Mouse (Mus musculus) hindbrain, embryonic 10.5 days (tissue): Measurements from ENCODE around the gene Strn3. TPM values are rescaled to one million over a fixed set of nuclear protein-coding genes. Genes with fewer than 3 reads are reported as not detected.
"Not testable (repeated sequence)": the region's sequence is repeated elsewhere in the genome, so short reads cannot be mapped to it uniquely, and the experiment has no call there.

Experiments used
- DNase-seq: peaks from one replicate; pipeline ENCODE4 v3.0.0-alpha.2; 2017; ENCODE audit warnings: low spot score
- H3K27ac ChIP-seq: fragments of 300-500 bp; sonication (generic); 2 replicates; pipeline ENCODE4 v1.5.1; 2016; ENCODE audit warnings: mild to moderate bottlenecking, moderate library complexity
- H3K27me3 ChIP-seq: fragments of 300-500 bp; sonication (generic); 2 replicates; pipeline ENCODE4 v1.6.1; 2016; ENCODE audit warnings: mild to moderate bottlenecking; ENCODE audit not compliant: poor library complexity, insufficient read depth, severe bottlenecking
- H3K36me3 ChIP-seq: fragments of 300-500 bp; sonication (generic); 2 replicates; pipeline ENCODE4 v1.6.1; 2016; ENCODE audit warnings: mild to moderate bottlenecking, moderate library complexity
- H3K4me1 ChIP-seq: fragments of 300-500 bp; sonication (generic); replicated peaks from 2 replicates; pipeline ENCODE4 v1.6.1; 2016; ENCODE audit warnings: mild to moderate bottlenecking
- H3K4me3 ChIP-seq: fragments of 300-500 bp; sonication (generic); 2 replicates; pipeline ENCODE4 v1.5.1; 2016; ENCODE audit warnings: mild to moderate bottlenecking, moderate library complexity
- H3K9me3 ChIP-seq: fragments of 300-500 bp; sonication (generic); 2 replicates; pipeline ENCODE4 v1.6.1; 2016; ENCODE audit warnings: mild to moderate bottlenecking, moderate library complexity
- WGBS: fragments of 180-500 bp; shearing (Covaris S2); methylation state at CpG from one replicate; pipeline ENCODE4 v1.1.7; 2016; 5-methylcytosine and 5-hydroxymethylcytosine counted together
- polyA plus RNA-seq: library from polyadenylated mRNA; unstranded; fragments of >200 nt; fragmentation: Nextera tagmentation; extraction: Ambion mirVana; gene quantifications from 2 replicates; pipeline ENCODE4 v1.2.1, GENCODE M21; 2016

Gene Strn3
- polyA plus RNA-seq, 1 experiment from 2014 or later: 39.2 TPM

GRCm38 (mm10) chr12:51690893-51691844, 528 bp downstream of the Strn3 start, which contains the start of gene Ap4s1:
TSS of gene Ap4s1 (plus strand) at chr12:51691033.
- DNase-seq: peak; percentile 84
- Histone ChIP-seq H3K27ac (peak within 1 kb of the TSS; percentile 100), H3K27me3 (no peaks in the 10 kb centered on the region), H3K9me3 (no peaks in the 10 kb centered on the region), H3K36me3 (no peaks in the 10 kb centered on the region), H3K4me1 (peaks cover 30% of the 10 kb centered on the region), H3K4me3 (peak within 1 kb of the TSS; percentile 97)
- under 1% methylated on average over 107 of the region's 108 CpGs for whole genome bisulfite sequencing

DNA sequence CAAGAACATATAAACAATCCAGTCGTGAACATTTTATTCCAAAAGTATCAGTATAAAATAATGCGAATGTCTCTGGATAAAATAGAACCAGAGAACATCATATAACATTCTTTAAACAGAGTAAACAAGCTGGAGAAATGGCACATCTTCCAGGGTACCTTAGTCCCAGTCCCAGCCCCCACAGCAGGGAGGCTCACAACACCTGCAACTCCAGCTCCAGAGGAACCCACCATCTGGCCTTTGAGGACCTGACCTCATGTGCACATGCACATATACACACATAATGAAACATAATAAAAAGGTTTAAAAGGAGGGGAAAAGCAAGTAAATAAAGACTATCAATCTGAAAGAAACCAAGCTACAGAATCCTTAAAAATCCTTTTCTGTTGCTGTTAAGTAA, 3.2 kb downstream of the Strn3 start:
- no peak for DNase-seq
- Histone ChIP-seq H3K4me1 (peaks cover 22% of the 10 kb centered on the region), H3K27me3 (no peaks in the 10 kb centered on the region), H3K36me3 (no peaks in the 10 kb centered on the region), H3K9me3 (no peaks in the 10 kb centered on the region), H3K4me3 (no peak overlapping the region), H3K27ac (no peak overlapping the region)
- WGBS: 94% methylated on average over 2 of the region's 2 CpGs

- Histone ChIP-seq H3K9me3 (no peaks in the 10 kb centered on the region), H3K36me3 (peaks cover 13% of the 10 kb centered on the region), H3K27ac (no peak overlapping the region), H3K4me1 (no peaks in the 10 kb centered on the region), H3K27me3 (no peaks in the 10 kb centered on the region), H3K4me3 (no peak overlapping the region)
- 88% methylated on average over 1 of the region's 1 CpGs for whole genome bisulfite sequencing
- no peak for DNase-seq
Measured at GRCm38 (mm10) chr12:51678844-51679243, 12.9 kb downstream of the Strn3 start.

GRCm38 (mm10) chr12:51676442-51676841, 15.3 kb downstream of the Strn3 start:
- 0 out of 2 replicates have a peak, but pooled peaks cover 8% of the 10 kb centered on the region for H3K4me1 ChIP-seq
- no peak for DNase-seq
- H3K27me3 ChIP-seq: no peaks in the 10 kb centered on the region
- no peaks in the 10 kb centered on the region for H3K9me3 ChIP-seq
- H3K4me3 ChIP-seq: no peak overlapping the region
- H3K27ac ChIP-seq: no peak overlapping the region
- 71% methylated on average over 2 of the region's 2 CpGs for WGBS
- H3K36me3 ChIP-seq: no peaks in the 10 kb centered on the region

DNA sequence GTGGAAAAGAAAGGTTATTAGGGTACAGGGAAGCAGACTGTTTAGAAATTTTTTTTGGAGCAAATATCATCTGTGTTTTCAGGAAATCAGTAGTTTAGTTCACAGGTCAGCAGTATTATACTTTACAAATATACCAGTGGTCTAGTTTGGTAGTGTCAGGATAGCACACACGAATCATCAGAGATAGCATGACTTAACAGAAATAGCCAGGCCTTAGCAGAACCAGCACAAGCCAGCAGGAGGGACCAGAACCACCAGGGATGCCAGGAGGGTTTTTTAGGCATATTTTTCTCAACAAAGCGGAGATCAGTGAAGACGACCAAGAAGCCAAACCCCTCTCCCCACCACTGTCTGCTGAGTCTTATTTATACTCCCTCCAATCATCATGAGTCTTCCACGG, 18.4 kb downstream of the Strn3 start:
- Histone ChIP-seq H3K27me3 (no peaks in the 10 kb centered on the region), H3K9me3 (no peaks in the 10 kb centered on the region), H3K27ac (no peak overlapping the region), H3K36me3 (no peaks in the 10 kb centered on the region), H3K4me3 (no peak overlapping the region), H3K4me1 (0 out of 2 replicates have a peak, but pooled peaks cover 8% of the 10 kb centered on the region)
- WGBS: 74% methylated on average over 4 of the region's 4 CpGs
- DNase-seq: no peak

GRCm38 (mm10) chr12:51671231-51671891, 20.3 kb downstream of the Strn3 start:
- H3K4me1 ChIP-seq: 0 out of 2 replicates have a peak, but pooled peaks cover 8% of the 10 kb centered on the region
- H3K36me3 ChIP-seq: no peaks in the 10 kb centered on the region
- WGBS: 36% methylated on average over 5 of the region's 5 CpGs
- no peaks in the 10 kb centered on the region for H3K27me3 ChIP-seq
- no peak overlapping the region for H3K27ac ChIP-seq
- H3K9me3 ChIP-seq: no peaks in the 10 kb centered on the region
- DNase-seq: no peak
- H3K4me3 ChIP-seq: no peak overlapping the region

DNA sequence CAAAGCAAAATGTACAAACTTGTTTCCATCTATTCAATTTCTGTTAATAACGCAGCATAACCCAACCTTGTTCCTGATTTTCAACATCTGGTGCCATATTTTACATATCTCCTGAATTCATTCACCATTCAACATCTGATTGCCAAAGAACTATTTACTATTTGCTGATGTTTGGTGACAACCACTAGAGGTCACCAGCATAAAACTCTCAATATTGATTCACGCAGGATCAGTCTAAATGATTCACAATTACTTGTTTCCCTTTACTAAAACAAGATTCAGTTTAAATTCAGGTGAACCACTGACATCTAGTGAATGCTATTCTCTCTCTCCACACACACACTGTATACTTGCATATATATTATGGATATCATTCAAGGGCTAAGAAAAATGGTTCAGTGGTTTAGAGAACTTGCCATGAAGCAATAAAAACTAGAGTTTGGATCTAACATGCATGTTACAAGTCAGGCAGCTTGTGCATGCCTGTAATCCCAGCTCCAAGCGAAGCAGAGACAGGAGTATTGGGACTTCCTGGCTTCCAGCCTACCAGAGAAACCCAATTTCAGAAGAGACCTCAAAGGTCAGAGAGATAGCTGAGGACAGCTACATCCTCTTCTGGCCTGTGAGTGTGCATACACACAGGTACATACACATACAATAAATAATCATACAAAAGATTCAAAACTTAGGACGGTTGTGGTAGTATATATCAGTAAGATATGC, 24.8 kb downstream of the Strn3 start:
- Histone ChIP-seq H3K27ac (no peak overlapping the region), H3K27me3 (no peaks in the 10 kb centered on the region), H3K4me3 (no peak overlapping the region), H3K36me3 (no peaks in the 10 kb centered on the region), H3K4me1 (peaks cover 19% of the 10 kb centered on the region), H3K9me3 (no peaks in the 10 kb centered on the region)
- no peak for DNase-seq
- WGBS: 85% methylated on average over 4 of the region's 4 CpGs

GRCm38 (mm10) chr12:51663908-51664307, 27.8 kb downstream of the Strn3 start:
- no peaks in the 10 kb centered on the region for H3K27me3 ChIP-seq
- H3K9me3 ChIP-seq: no peaks in the 10 kb centered on the region
- no peak overlapping the region for H3K4me3 ChIP-seq
- no peaks in the 10 kb centered on the region for H3K36me3 ChIP-seq
- peaks cover 15% of the 10 kb centered on the region for H3K4me1 ChIP-seq
- DNase-seq: no peak
- no peak overlapping the region for H3K27ac ChIP-seq

GRCm38 (mm10) chr12:51663011-51663410, 28.7 kb downstream of the Strn3 start:
- Histone ChIP-seq H3K9me3 (no peaks in the 10 kb centered on the region), H3K27me3 (no peaks in the 10 kb centered on the region), H3K27ac (no peak overlapping the region), H3K4me3 (no peak overlapping the region), H3K36me3 (no peaks in the 10 kb centered on the region), H3K4me1 (peaks cover 15% of the 10 kb centered on the region)
- no peak for DNase-seq

GRCm38 (mm10) chr12:51655944-51656465, 35.7 kb downstream of the Strn3 start:
- no peak for DNase-seq
- no peak overlapping the region for H3K27ac ChIP-seq
- H3K36me3 ChIP-seq: peaks cover 40% of the 10 kb centered on the region
- whole genome bisulfite sequencing: 89% methylated on average over 1 of the region's 1 CpGs
- H3K9me3 ChIP-seq: no peaks in the 10 kb centered on the region
- H3K27me3 ChIP-seq: no peaks in the 10 kb centered on the region
- H3K4me3 ChIP-seq: no peak overlapping the region
- H3K4me1 ChIP-seq: no peaks in the 10 kb centered on the region

DNA sequence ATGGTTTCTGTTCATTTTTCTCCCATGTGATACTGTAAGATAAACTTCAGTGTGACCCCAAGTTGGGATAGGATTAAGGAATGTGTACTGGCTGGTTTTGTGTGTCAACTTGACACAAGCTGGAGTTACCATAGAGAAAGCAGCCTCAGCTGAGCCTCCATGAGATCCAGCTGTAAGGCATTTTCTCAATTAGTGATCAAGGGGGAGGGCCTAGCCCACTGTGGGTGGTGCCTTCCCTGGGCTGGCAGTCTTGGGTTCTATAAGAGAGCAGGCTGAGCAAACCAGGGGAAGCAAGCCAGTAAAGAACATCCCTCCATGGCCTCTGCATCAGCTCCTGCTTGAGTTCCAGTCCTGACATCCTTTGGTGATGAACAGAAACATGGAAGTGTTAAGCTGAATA, 42.3 kb downstream of the Strn3 start:
- DNase-seq, H3K4me1 ChIP-seq, H3K27me3 ChIP-seq, H3K27ac ChIP-seq, H3K4me3 ChIP-seq, H3K9me3 ChIP-seq: not testable (repeated sequence)
- peaks cover 68% of the 10 kb centered on the region for H3K36me3 ChIP-seq

DNA sequence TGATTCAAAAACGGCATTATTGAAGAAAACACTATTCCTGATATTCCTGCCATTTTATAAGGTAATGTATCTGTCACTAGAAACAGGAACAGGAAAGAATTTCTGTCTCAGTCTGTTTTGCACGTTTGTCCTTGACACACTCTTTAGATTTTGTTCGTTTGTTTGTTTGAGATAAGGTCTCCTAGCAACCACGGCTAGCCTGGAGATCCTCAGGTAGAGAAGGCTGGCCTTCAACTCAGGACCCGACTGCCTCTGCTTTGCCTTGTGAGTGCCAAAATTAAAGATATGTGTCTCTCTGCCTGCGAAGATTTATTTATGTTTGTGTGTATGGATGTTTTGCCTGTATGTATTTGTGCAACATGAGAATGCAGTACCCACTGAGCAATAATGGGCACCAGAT, 49.8 kb downstream of the Strn3 start:
- no peak for DNase-seq
- 71% methylated on average over 6 of the region's 6 CpGs for WGBS
- Histone ChIP-seq H3K9me3 (no peaks in the 10 kb centered on the region), H3K27ac (no peak overlapping the region), H3K4me1 (no peaks in the 10 kb centered on the region), H3K27me3 (no peaks in the 10 kb centered on the region), H3K4me3 (no peak overlapping the region), H3K36me3 (peaks cover 23% of the 10 kb centered on the region)
